Mouse (Mus musculus) frontal cortex, postnatal 36 days (tissue): ENCODE measurements at regions not wholly inside any gene's neighbourhood (a gene's known extent, or its start where the extent isn't known, plus 50 kb on each side); places are given as distances from the start of the nearest gene placed in this dataset.

Experiments used
- DNase-seq, 2 experiments: peaks; one replicate each; pipeline ENCODE4 v3.0.0; 2022; ENCODE audit warnings: low spot score in 2 of 2

DNA sequence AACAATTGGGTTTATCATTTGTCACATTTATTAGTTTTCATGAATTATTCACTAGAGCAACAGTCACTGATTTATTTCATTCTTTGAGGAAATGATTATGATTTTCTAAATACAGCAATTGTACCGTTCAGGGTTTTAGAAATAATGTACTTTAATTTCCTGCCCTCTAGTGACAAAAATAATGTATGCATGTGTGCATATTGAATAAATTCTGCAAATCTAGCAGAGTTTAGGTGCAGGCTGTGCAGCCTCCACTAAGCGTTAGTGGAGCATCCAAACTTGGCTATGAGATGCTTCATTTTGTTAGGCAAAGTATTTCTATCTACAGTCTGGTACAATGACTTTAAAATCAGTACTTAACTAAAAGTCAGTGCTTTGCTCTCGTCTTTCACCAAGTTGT is 642.1 kb upstream of the A830018L16Rik start:
- DNase-seq, result no peak

DNA sequence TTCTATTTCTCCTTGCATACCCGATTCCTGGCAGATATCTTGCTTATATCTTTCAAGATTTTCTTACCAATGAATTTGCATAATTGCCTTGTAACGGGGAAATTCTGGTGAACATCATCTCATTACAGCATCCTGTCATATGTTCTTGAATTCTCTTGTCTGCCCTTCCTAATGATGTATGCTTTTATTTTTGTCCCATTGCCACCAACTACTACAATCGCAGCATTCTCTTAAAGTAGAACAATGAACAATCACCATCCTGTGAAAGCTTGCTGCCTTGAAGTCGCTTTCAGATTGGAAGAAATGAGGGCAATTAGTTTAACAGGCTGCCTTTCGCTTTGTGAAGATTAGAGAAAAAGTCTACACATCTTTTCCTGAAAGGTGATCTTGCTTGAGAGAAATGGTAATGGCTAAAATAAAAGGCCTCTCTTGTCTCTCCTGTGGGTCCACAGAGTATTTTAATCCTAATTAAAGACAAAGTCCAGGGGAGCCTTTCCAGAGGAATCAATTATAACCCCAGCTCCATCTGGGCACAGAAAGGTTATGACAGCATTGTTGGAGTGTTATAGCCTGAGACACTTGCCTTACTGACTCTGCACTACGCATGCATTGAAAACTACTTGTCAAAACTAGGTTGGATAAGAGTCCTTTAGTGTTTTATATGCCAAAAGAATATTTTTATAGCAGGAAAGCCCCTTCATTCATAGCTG is 619.7 kb upstream of the A830018L16Rik start:
- DNase-seq, result no peak

DNA sequence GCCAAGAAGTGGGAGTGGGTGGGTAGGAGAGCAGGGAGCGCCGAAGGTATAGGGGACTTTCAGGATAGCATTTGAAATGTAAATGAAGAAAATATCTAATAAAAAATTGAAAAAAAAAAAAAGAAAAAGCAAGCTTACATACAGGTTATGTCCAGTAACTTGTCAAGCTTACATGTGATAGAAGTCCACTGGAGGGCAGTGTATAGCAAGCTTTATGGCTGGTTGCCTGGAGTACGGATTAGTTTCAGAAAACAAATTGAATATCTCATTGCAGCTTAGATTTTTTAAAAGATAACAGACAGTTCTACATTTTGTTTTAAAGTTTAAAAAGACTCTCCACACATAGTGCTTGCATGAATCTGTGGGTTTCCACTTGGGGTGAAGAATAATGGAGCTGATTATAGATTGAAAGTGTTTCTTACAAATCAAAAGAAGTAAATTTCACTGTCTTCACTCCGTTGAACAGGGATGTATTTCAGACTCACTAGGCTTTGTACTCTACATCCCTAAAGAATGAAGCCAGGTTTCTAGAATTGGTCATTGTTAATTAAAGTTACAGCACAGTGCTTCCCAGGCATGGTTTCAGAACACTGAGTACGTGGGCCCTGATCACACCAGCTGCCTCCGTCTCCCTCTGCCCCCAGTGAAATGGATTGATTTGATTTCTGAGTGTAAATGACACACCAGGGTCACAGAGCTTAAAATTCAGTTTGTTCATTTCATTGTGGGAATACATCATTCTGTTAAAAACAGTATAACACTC is 578.1 kb upstream of the A830018L16Rik start:
- DNase-seq, result peak; percentile 21 to 63

DNA sequence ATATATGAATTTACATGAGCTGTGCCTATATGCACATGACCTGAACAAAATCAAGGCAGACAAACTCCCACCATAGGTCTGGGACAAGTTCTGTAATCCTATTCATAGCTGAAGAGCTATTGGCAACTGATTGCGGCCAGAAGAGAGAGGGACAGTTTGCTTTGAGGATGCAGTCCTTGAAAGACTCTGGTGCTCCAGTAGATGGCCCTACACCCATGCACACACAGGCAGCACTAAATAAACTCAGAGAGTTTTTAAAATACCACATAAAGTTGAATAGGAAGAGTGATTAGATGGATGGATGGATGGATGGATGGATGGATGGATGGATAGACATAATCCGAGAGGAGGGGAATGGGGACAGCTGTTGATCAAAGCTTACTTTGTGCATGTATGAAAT is 576.7 kb upstream of the A830018L16Rik start:
- DNase-seq, result no peak

DNA sequence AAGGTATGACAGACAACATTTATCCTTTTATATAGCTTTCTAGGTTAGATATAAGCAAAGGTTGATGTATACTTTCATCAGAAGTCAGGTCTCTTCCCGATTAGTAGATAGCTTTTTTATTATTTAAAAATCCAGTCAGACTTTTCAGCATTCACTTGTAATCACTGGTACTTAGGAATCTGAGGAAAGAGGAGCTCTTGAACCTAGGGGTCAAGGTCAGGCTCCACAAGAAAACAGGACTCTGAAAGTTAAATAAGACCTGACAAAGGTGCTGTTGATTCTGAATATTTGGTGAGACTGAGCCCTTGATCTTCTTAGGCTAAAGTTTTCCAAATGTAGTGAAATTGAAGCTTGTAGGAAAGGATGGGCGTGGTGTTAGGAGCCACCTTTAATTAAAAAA is 561.0 kb upstream of the A830018L16Rik start:
- DNase-seq, result no peak

DNA sequence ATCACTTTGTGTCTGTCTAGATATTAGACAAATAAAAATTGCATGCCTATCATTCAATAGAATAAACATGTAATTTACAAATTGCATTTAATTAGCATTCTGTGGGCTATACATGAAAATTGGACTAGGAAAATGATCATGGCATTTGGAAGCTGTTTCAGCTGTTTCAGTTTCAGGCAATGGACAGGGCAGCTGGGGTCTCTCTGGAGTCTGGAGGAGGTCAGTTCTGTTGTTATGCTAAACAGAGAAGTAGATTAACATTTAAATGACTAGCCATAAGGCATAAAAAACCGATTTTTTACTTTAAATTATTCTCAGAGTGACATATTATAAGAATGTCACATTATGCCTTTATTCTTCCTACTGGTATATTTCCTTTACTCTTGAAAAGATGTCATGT is 559.4 kb upstream of the A830018L16Rik start:
- DNase-seq, result no peak

DNA sequence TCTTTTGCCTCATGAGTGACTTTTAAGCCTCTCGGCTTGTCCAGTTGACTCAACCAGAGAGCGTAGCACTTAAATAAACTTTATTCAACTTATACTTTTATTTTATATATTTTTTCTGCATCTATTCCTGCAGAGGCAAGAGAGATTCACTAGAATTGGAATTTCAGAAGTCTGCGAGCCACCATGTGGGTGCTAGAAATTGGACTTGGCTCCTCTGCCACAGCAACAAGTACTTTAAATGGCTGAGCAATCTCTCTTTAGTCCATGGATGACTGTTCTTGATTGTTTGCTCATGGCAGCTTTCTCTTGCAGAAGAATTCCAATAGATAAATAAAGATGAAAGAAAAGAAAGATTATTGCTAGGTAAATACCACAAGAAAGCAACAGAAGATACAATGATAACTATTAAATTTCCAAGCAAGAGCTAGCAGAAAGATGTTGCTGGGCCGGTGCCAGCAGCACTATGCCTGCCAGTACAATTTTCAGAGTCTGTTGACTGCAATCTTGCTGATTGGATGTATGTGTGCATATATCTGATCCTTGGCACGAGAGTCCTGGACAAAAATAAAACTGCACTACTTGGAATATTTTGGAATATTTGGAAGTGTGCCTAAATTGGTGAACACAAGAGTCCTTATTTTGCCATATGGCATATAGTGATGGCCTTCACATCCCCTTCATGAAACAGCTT is 542.6 kb upstream of the A830018L16Rik start:
- peak; percentile 20 to 28 for DNase-seq

DNA sequence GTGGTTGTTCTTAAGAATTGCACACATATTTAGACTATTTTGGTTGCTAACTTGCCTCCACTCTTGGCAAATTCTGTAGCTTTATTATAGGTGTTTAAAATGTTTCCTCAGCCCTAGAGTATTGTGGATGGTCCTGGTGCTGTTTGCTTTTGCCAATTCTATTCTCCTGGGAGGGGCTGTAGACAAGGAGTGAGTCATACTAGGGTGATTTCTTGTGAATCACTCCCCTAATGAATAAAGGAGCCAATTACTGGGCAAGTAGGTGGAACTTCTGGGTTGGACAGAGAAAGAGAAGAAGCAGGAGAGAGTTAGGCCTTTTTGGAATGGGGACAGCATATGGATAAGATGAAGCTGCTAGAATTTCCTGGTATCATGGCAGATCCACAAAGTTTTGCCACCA is 541.6 kb upstream of the A830018L16Rik start:
- DNase-seq, result no peak

DNA sequence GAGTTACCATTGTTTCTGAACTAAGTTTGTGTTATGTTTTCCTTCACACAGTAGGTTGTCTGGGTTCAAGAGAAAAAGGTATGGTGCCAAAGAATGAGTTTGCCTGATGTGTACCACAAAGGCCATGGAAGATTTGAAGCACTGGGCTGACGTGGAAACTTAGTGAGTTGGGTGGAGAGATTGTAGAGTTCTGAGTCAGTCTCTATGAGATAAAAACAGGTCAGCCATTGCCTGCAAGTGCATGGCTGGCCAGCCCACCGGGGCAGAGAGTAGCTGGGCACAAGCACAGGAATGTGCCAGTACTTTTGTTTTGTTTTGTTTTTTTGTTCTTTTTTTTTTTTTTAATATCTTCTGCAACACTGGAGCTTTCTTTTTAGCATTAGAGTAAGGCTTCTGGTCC is 541.2 kb upstream of the A830018L16Rik start:
- DNase-seq, result no peak

DNA sequence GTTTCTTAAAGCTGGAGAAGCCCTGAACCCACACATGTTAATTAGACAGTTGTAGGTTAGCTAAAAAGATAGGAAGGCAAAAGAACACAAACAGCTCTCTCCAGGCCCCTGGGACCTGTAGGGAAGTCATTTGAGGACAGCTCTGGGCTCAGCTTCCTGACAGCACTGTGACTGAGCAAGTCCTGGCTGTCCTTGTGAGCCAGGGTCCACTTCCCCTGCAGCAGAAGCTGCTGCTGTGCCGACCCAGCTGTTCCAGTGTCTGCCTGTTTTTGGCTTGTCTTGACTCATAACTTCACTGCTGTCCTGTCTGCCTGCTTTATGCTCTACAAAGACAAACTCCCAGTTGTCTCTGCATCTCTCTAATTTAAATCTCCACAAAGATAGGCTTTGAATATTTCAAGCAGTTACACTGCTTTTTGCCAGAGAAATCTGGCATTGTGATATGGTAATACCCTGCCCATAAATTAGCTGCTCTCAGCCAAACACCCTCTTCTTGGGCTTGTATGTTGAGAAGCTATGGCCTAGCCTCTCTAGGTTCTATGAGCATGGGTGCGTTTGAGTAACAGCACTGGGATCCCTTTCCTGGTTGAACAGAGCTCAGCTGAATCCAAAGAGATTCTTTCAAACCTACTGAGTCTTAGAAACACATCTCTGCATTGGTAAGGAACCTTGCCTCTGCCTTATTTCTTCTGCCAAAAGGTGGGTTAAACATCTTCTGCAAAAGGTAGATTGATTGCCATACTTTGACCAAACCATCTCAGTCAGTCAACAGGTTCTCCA is 536.3 kb upstream of the A830018L16Rik start:
- no peak for DNase-seq

DNA sequence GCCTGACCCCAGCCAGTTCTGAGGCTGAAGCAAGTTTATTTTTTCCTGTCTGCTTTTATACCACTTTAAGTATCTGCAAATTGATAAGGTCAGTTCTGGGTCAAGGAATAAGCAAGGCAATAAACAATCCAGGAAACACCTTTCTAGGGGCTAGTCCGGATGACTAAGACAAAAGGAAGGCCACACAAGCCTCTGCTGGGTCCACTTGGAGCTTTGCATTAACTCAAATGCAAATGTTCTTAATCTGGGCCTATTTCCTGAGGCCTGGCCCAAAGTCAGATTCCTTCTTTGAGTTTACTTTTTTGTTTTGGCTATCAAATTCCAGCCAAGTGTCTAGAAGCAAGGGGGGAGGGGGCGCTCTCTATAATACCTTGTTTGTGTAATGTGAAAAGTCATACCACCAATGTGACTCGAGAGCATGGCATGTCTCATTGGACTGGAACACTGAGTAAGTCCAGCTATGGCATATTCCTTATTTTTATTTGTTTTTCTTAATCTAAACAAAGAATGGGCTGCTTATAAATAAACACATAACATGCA is 535.6 kb upstream of the A830018L16Rik start:
- no peak for DNase-seq

DNA sequence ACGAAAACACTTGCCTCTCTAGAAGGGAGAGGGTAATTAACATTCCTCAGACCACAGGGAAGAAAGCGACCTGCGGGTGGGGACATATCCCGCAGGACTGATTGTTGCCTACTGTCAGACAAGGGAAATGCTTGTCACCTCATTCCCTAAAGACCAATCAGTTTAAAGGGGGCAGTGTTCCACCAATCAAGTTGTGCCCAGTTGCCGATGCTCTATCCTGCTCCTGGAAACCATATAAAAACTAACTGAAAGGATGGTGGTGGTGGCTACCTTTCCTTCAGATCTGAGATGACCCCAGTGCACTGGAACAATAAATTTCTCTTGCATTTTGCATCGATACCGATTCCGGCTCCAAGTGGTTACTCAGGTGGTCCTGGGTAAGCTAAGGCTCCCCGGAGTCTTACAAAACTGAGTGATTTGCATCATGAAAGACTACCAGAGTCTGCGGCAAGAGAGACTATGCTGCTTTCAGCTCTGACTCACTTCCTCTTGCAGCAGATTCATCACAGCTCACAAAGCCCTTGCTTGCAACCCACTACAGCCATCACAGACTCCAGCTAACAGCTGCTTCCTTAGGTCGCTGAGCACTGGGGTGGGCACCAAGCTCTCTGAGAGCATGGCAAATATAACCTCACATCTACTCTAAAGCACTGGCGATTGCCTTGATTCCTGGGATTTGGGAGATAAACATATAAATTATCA is 533.7 kb upstream of the A830018L16Rik start:
- peak in 1 of 2 experiments; percentile 8 for DNase-seq

DNA sequence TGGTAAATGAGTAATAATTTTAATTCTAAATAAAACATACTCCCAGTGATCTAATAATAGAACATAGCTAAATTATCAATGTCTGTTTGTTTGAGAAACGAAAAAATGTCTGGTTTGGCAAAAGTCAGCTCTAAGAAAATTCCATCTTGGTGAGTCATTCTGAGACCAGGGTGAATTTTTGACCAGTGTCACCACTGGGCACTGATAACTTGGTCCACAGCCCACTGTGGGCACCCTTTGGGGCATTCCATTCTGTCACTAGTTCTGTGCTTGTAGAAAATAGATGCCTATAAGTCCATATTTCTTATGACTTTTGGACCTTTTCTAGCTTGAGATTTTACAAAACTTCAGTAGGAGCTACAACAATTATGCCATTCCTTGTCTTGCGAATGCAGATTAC is 515.1 kb upstream of the A830018L16Rik start:
- no peak for DNase-seq

DNA sequence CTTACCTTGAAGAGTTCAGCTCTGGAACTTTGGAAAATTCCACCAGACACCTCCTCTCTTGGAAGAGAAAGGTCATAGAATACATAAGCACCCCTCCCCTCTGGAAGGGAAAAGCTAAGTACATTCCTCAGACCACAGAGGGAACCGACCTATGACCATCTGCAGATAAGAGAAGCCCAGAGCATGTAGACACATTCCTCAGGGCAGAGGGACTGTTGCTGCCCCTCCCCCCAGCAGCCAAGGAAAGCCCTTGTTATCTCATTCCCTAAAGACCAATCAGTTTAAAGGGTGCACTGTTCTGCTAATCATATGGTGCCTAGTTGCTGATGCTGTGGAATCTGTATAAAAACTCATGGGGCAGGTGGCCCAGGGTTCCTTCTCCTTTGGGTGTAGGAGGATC is 511.2 kb upstream of the A830018L16Rik start:
- no peak for DNase-seq

DNA sequence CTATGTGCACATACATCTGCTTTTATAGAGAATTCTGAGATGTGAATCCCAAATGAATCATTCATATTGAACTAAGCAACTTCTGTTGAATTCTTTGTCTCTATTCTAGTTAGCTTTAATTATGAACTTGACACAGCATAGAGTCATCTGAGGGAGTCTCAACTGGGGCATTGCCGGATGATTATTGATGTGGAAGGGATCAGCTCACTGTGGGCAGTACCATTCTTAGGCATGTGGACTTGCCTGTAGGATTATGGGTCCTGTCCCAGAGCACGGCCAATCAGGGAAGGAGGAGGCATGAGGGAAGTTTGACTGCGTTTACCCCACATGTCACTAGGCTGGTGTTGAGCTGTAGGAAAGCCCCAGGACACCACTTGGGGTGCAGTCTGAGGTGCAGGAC is 493.9 kb upstream of the A830018L16Rik start:
- DNase-seq, result no peak

DNA sequence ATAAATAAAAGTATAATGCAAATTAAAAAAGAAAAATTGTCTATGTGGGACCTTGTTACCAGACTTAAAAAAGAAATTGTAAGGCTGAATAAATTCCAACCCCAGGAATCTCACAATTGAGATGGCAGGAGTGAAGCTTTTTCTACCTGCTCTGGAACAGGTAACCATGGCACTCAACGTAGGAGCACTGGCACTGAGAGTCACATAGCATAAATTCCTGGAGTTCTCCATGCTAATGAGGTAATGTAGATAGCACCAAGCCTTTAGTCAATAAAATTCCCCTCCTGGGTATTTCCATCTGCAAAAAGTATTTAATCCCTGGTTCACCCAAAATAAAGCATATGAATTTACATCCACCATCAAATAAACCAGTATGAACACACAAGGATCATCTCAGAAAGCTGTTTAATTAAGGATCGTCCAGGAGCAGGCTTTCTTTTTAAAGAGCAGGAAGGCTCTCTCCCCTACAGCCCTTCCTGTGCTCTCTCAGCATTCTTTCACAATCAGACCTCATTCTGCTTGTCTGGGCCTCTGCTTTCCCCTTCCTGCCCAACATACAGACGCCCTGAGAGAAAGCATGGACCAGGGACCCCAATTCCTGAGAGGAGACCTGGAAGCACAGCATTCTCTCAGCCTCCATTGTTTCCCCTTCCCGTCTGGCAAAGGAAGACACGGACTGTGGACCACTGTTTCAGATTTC is 481.4 kb upstream of the A830018L16Rik start:
- no peak for DNase-seq

DNA sequence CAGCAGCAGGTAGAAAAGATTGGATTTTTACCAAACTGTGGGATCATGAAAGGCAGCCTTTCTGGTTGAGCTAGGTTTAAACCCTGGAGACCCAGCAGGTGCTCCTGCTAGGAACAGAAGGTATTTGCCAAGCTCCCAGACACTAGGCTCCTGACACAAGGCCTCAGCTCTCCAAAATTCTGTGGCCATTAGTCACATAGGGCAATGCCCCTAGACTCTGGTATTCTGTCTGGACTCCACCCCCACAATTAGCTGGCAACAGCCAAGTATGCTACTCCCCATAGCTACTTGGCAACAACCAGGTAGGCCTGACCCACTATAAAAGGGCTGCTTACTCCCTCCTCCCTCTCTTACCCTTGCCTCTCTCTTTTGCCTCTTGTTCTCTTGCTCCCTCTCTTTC is 480.7 kb upstream of the A830018L16Rik start:
- DNase-seq, result no peak

DNA sequence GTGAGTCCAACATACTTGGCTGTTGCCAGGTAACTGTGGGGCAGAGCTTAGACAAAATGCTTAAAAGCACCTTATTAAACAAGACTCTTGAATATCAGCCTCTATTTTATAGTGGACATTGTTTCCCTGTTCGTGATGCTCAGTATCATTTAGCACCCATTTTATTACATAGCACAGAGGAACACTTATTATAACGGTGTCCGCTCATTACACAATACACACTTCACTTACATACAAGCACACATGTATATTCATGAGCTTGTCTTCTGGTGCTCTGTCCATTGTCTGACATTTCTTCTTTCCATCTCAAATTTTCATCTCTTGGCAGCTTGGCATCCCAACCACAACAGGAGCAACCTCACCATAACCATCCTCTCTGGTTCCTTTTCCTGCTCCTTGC is 475.5 kb upstream of the A830018L16Rik start:
- DNase-seq, result no peak

DNA sequence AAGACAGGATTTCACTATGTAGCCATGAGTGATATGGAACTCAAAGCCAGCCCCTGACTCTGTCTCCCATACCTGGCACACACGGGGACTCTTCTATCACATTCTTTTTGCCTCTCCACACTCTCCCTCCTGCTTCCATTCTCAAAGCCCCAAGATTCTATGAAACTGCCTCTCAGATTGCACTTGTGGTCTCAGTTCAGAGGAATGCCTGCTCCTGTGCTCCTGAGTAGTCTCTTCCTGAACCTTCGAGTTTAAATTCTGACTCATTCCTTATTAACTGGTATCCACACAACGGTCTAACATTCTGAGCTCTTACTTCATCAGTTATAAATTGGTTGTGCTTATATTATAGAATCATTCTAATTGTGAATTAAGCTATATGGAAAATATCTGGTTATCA is 473.6 kb upstream of the A830018L16Rik start:
- no peak for DNase-seq

DNA sequence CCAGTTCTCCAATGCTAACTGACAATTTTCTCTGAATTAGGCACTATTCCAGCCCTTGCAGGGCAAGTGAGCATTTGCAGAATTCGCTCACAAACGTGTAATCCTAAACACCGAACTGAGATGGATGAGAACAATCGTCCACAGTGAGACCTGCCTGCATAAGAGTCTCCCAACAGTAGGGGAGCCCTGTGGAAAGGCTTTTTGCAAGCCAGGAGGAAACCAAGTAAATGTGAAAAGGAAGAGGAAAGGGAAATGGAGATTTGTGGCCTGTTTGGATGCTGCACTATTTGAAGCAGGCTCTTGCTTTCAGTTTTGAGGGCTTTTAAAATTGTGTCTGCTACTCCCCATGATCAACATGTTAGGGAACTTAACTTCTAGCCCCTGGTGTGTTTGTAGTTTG is 470.9 kb upstream of the A830018L16Rik start:
- peak; percentile 0 to 3 for DNase-seq
